Mouse (Mus musculus): Measurements from ENCODE around the gene Gcc2. TPM values are rescaled to one million over a fixed set of nuclear protein-coding genes. Genes with fewer than 3 reads are reported as not detected.
"Not testable (repeated sequence)": the region's sequence is repeated elsewhere in the genome, so short reads cannot be mapped to it uniquely, and the experiment has no call there.

The Gcc2 gene
- polyA plus RNA-seq, 1 experiment, result 20.8 TPM

- WGBS, result 71% methylated on average over 10 of the region's 10 CpGs
Observed at GRCm38 (mm10) chr10:58233054-58233739, 22.1 kb upstream of the Gcc2 start.

DNA sequence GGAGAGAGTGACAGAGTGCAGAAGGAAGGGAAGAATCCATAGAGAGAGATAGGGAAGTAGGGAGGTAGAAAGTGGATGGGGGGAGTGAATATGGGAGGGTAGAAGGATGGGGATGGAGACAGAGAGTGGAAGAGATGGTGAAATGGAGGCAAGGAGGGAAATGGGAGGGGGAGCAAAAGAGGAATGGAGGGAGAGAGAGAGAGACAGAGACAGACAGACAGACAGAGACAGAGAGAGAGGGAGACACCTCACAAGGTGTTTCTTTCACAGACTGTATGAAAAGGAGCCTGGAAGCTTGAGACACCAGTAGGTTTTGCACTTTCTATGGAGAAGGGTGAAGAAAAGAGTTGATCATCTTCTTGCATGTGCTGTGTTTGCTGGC, 21.6 kb upstream of the Gcc2 start:
- not testable (repeated sequence) for H3K4me1 ChIP-seq (ENCODE audit: control insufficient read depth, insufficient read depth, low read length); DNase-seq; H3K4me3 ChIP-seq (replicated peaks; ENCODE audit: extremely low read depth, low read depth, low read length)

More at GRCm38 (mm10) chr10:58233054-58233739, 22.1 kb upstream of the Gcc2 start:
- not testable (repeated sequence) for H3K4me1 ChIP-seq (ENCODE audit: control insufficient read depth, insufficient read depth, low read length); H3K4me3 ChIP-seq (replicated peaks; ENCODE audit: extremely low read depth, low read depth, low read length)
- peak; percentile 39 for DNase-seq

- not testable (repeated sequence) for H3K4me3 ChIP-seq (replicated peaks; ENCODE audit: extremely low read depth, low read depth, low read length); DNase-seq; H3K4me1 ChIP-seq (ENCODE audit: control insufficient read depth, insufficient read depth, low read length)
- WGBS, result 76% methylated on average over 4 of the region's 4 CpGs
Observed at GRCm38 (mm10) chr10:58234985-58235384, 20.3 kb upstream of the Gcc2 start.

DNA sequence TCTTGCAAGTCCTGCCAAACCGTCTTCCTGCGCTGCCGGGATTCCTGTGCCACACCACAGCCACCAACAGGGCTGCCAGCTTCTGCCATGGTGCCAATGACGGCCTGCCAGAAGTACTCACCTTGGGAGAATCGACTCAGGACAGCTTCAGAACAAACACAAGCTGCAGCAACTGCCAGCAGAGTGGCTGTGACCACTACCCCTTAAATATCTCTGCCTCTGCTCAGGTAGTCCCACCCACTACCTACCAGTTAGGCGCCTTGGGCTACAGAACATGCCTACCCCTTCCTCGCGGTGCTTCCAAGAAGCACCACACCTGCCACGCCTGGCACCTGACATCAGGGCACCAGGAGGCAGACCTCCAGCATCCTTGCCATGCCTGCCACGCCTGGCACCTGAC, 18.7 kb upstream of the Gcc2 start, which contains the start of gene Gm4981:
Gene Gm4981 (minus strand): TSS at position 89 of the 400 bp plus-strand sequence.
- no peak for DNase-seq
- TF ChIP-seq POLR2A (IDR thresholded peaks at IDR 0.05; ENCODE audit: borderline replicate concordance, extremely low read depth, low read depth, low read length), result no peak
- no peak within 1 kb of the TSS for H3K4me3 ChIP-seq (replicated peaks; ENCODE audit: extremely low read depth, low read depth, low read length)
- WGBS, result 89% methylated on average over 10 of the region's 10 CpGs
- H3K4me1 ChIP-seq (ENCODE audit: control insufficient read depth, insufficient read depth, low read length), result no peaks in the 10 kb centered on the region

DNA sequence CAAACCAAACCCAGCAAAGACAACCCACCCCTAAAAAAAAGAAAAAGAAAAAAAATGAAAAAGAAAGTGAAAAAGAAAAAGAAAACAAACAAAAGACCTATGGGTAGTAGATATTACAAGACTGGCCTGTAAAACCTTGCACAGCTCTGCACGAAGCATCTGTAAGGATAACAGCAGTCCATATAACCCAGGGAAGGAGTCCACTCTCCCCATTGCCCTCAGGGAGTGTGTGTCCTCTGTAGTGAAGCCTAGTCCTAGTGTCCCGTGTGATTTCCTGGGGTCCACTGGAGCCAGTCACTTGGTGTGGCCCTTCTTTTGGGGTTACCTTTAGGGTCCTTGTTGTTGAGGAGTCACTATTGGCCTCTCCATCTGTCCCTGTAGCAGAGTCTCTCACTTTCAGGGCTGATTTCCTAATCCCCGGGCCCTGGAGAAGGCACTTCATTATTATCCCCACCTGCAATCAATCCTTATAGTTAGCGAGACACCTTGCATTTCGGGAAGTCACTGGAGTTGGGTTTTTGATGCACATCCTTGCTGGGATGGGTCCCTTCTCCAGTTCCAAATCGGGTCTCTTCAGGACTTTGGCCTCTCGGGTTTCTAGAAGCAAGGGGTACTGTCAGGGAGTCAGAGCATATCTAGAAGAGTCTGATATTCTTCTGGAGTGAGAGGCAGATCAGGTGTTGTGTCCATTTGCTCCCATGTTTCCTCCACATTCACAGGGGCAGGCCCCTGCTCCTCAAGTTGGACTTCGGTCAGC, 16.1 kb upstream of the Gcc2 start:
- H3K4me1 ChIP-seq (ENCODE audit: control insufficient read depth, insufficient read depth, low read length); H3K4me3 ChIP-seq (replicated peaks; ENCODE audit: extremely low read depth, low read depth, low read length): not testable (repeated sequence)
- 79% methylated on average over 8 of the region's 8 CpGs for WGBS
- DNase-seq, result peak; percentile 54

GRCm38 (mm10) chr10:58249535-58249934, 5.8 kb upstream of the Gcc2 start:
- TF ChIP-seq POLR2A (IDR thresholded peaks at IDR 0.05; ENCODE audit: borderline replicate concordance, extremely low read depth, low read depth, low read length) (no peak), CTCF (IDR thresholded peaks at IDR 0.05; ENCODE audit: insufficient read depth, low read length) (no peak)
- 61% methylated on average over 1 of the region's 1 CpGs for WGBS
- H3K4me1 ChIP-seq (ENCODE audit: control insufficient read depth, insufficient read depth, low read length), result peaks cover under 1% of the 10 kb centered on the region
- no peak overlapping the region for H3K4me3 ChIP-seq (replicated peaks; ENCODE audit: extremely low read depth, low read depth, low read length)
- DNase-seq, result no peak

GRCm38 (mm10) chr10:58254635-58255175, 592 bp upstream of the Gcc2 start:
- peak overlapping the region; percentile 84 for H3K4me3 ChIP-seq (replicated peaks; ENCODE audit: extremely low read depth, low read depth, low read length)
- WGBS, result 23% methylated on average over 6 of the region's 6 CpGs
- no peak for DNase-seq

DNA sequence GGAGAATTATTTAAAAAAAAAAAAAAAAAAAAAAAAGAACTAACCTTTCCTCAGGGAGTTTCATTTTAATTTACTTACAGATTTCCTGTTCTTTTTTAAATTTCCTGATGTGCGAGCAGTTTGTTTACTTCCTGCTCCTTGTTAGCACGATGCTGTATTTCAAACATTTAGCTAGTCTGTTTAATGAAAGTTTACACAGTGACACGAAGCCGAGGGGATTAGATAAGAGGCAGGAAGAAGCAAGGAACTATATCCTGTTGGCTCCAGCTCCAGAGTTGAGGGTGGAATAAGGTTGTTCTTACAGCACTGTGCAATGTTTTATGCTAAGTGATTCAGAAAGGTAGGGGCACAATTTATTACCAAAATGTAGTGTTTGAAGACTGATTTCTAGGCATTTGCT, 657 bp downstream of the Gcc2 start:
- WGBS, result 0% methylated on average over 4 of the region's 4 CpGs
- no peak for DNase-seq
- no peak for TF ChIP-seq CTCF (IDR thresholded peaks at IDR 0.05; ENCODE audit: insufficient read depth, low read length)
- no peak for TF ChIP-seq POLR2A (IDR thresholded peaks at IDR 0.05; ENCODE audit: borderline replicate concordance, extremely low read depth, low read depth, low read length)
- Histone ChIP-seq H3K4me1 (ENCODE audit: control insufficient read depth, insufficient read depth, low read length) (peaks cover 12% of the 10 kb centered on the region), H3K4me3 (replicated peaks; ENCODE audit: extremely low read depth, low read depth, low read length) (peak overlapping the region; percentile 84)

More at GRCm38 (mm10) chr10:58254635-58255175, 592 bp upstream of the Gcc2 start:
- TF ChIP-seq CTCF (IDR thresholded peaks at IDR 0.05; ENCODE audit: insufficient read depth, low read length) (no peak), POLR2A (IDR thresholded peaks at IDR 0.05; ENCODE audit: borderline replicate concordance, extremely low read depth, low read depth, low read length) (no peak)
- peaks cover 10% of the 10 kb centered on the region for H3K4me1 ChIP-seq (ENCODE audit: control insufficient read depth, insufficient read depth, low read length)

- WGBS, result 33% methylated on average over 5 of the region's 5 CpGs
- no peak for TF ChIP-seq CTCF (IDR thresholded peaks at IDR 0.05; ENCODE audit: insufficient read depth, low read length)
- TF ChIP-seq POLR2A (IDR thresholded peaks at IDR 0.05; ENCODE audit: borderline replicate concordance, extremely low read depth, low read depth, low read length), result no peak
- H3K4me1 ChIP-seq (ENCODE audit: control insufficient read depth, insufficient read depth, low read length), result peaks cover 12% of the 10 kb centered on the region
- no peak overlapping the region for H3K4me3 ChIP-seq (replicated peaks; ENCODE audit: extremely low read depth, low read depth, low read length)
- no peak for DNase-seq
Observed at GRCm38 (mm10) chr10:58258466-58258865, 3.2 kb downstream of the Gcc2 start.

DNA sequence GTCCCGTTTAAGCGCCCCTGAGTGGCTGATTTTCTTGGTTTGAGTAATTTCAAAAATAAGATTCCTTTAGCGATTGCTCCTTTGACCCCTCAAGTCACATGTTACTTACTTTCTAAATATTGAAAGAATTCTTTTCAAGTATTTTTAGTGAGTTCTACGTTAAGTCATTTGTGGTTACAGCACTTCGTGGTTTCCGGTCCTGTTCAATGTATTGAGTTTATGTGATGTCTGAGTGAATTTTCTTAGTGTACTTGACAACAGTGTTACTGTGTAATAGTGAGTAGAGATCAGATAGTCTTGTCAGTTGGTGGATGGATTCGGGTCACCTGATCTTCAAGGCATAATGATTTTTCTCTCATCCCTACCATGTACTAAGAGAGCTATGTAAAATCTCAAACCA, 26.9 kb downstream of the Gcc2 start:
- Histone ChIP-seq H3K4me3 (replicated peaks; ENCODE audit: extremely low read depth, low read depth, low read length) (no peak overlapping the region), H3K4me1 (ENCODE audit: control insufficient read depth, insufficient read depth, low read length) (no peaks in the 10 kb centered on the region)
- no peak for DNase-seq
- WGBS, result 85% methylated on average over 7 of the region's 7 CpGs
- TF ChIP-seq CTCF (IDR thresholded peaks at IDR 0.05; ENCODE audit: insufficient read depth, low read length) (no peak), POLR2A (IDR thresholded peaks at IDR 0.05; ENCODE audit: borderline replicate concordance, extremely low read depth, low read depth, low read length) (no peak)

All from lung, adult 2 months (tissue).